Mouse (Mus musculus) heart, embryonic 10.5 days (tissue): ENCODE results near the gene Coro7. TPM values are rescaled to one million over a fixed set of nuclear protein-coding genes. Genes with fewer than 3 reads are reported as not detected.

Experiments used
- DNase-seq: peaks from one replicate; pipeline ENCODE4 v3.0.0-alpha.2; 2017; ENCODE audit warnings: low spot score
- H3K27ac ChIP-seq: fragments of 300-500 bp; sonication (generic); 2 replicates; pipeline ENCODE4 v1.5.1; 2016; ENCODE audit warnings: mild to moderate bottlenecking
- H3K27me3 ChIP-seq: fragments of 300-500 bp; sonication (generic); 2 replicates; pipeline ENCODE4 v1.6.1; 2016; ENCODE audit warnings: mild to moderate bottlenecking; ENCODE audit not compliant: poor library complexity, insufficient read depth, severe bottlenecking
- H3K36me3 ChIP-seq: fragments of 300-500 bp; sonication (generic); 2 replicates; pipeline ENCODE4 v1.6.1; 2016; ENCODE audit warnings: mild to moderate bottlenecking, moderate library complexity
- H3K4me1 ChIP-seq: fragments of 300-500 bp; sonication (generic); 2 replicates; pipeline ENCODE4 v1.6.1; 2016; ENCODE audit warnings: mild to moderate bottlenecking
- H3K4me3 ChIP-seq: fragments of 300-500 bp; sonication (generic); 2 replicates; pipeline ENCODE4 v1.5.1; 2016; ENCODE audit warnings: mild to moderate bottlenecking, moderate library complexity
- H3K9me3 ChIP-seq: fragments of 300-500 bp; sonication (generic); 2 replicates; pipeline ENCODE4 v1.6.1; 2016; ENCODE audit warnings: mild to moderate bottlenecking, moderate library complexity
- WGBS: fragments of 180-500 bp; shearing (Covaris S2); methylation state at CpG from one replicate; pipeline ENCODE4 v1.1.7; 2016; 5-methylcytosine and 5-hydroxymethylcytosine counted together
- polyA plus RNA-seq: library from polyadenylated mRNA; unstranded; fragments of >200 nt; fragmentation: Nextera tagmentation; extraction: Ambion mirVana; gene quantifications from 2 replicates; pipeline ENCODE4 v1.2.1, GENCODE M21; 2016

Coro7 gene
- polyA plus RNA-seq, 1 experiment from 2014 or later, result 22.7 TPM

- H3K4me1 ChIP-seq, result peaks cover 66% of the 10 kb centered on the region
- H3K9me3 ChIP-seq, result no peaks in the 10 kb centered on the region
- no peak for DNase-seq
- H3K27me3 ChIP-seq, result no peaks in the 10 kb centered on the region
- peak overlapping the region; percentile 87 for H3K27ac ChIP-seq
- WGBS, result 19% methylated on average over 3 of the region's 3 CpGs
- peaks cover 4% of the 10 kb centered on the region; the same call in 1 of the 2 replicates for H3K36me3 ChIP-seq
- peak overlapping the region; percentile 69 for H3K4me3 ChIP-seq
Measured at GRCm38 (mm10) chr16:4641119-4641838, 38.3 kb downstream of the Coro7 start.

- no peak for DNase-seq
- H3K27me3 ChIP-seq, result no peaks in the 10 kb centered on the region
- peak overlapping the region; percentile 69 for H3K4me3 ChIP-seq
- peaks cover 67% of the 10 kb centered on the region for H3K4me1 ChIP-seq
- WGBS, result 6% methylated on average over 17 of the region's 17 CpGs
- peak overlapping the region; percentile 87 for H3K27ac ChIP-seq
- peaks cover 4% of the 10 kb centered on the region; the same call in 1 of the 2 replicates for H3K36me3 ChIP-seq
- no peaks in the 10 kb centered on the region for H3K9me3 ChIP-seq
Measured at GRCm38 (mm10) chr16:4640267-4641005, 39.1 kb downstream of the Coro7 start.

DNA sequence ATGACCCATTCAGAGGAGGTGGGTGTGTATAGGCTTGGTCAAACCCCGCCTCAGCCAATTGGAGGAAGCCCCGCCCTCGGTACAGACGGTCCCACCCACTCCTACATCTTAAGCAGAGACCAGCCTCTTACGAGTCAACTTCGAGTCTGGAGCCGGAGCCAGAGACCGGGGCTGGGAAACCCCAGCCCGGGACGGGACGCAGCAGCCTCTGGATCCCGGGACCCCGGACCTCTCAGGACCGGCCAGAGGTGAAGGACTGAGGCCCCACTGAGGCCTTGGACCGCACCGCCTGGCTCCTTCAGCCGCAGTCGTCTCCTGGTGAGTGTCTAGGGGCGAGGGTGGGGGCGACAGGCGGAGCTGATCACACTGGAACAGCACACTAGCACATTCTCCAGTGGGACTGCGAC lies 39.7 kb downstream of the Coro7 start, which contains the start of the genes Vasn and Dnaja3:
Gene Vasn, plus strand, starts transcription at position 111 of the 407 bp plus-strand sequence.
Gene Dnaja3, plus strand, starts transcription at position 159 of the 407 bp plus-strand sequence.
- Histone ChIP-seq H3K9me3 (no peaks in the 10 kb centered on the region), H3K4me3 (peak within 1 kb of the TSS; percentile 69), H3K27ac (peak within 1 kb of the TSS; percentile 87), H3K36me3 (peaks cover 4% of the 10 kb centered on the region; the same call in 1 of the 2 replicates), H3K27me3 (no peaks in the 10 kb centered on the region), H3K4me1 (peaks cover 71% of the 10 kb centered on the region)
- under 1% methylated on average over 22 of the region's 22 CpGs for WGBS
- peak; percentile 97 for DNase-seq

DNA sequence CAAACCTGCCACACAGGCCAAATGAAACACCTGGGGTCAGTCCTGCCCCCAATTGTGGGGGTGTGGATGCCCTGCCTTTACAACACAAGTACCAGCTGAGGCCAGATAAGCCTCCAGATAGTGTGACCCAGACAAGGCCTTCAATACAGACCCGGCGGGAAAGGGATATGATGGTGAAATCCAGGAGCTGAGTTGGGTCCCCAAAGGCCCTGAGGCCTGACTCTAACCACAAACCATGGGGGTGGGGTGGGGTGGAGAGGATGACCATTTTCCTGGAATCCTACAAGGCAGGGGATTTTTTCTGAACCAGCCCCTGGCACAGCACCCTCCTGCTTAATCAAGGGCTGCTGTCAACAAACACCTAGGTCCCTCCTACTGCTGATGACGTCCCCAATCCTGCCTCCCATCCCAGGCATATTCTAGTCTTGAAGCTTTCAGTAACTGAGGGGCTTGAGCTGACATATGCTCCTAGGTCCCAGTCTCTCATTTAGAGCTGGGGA lies 40.6 kb downstream of the Coro7 start:
- H3K27me3 ChIP-seq, result no peaks in the 10 kb centered on the region
- no peak overlapping the region for H3K27ac ChIP-seq
- no peaks in the 10 kb centered on the region for H3K9me3 ChIP-seq
- no peak overlapping the region for H3K4me3 ChIP-seq
- 68% methylated on average over 3 of the region's 3 CpGs for WGBS
- H3K4me1 ChIP-seq, result peaks cover 69% of the 10 kb centered on the region
- peaks cover 11% of the 10 kb centered on the region; the same call in 1 of the 2 replicates for H3K36me3 ChIP-seq
- no peak for DNase-seq

DNA sequence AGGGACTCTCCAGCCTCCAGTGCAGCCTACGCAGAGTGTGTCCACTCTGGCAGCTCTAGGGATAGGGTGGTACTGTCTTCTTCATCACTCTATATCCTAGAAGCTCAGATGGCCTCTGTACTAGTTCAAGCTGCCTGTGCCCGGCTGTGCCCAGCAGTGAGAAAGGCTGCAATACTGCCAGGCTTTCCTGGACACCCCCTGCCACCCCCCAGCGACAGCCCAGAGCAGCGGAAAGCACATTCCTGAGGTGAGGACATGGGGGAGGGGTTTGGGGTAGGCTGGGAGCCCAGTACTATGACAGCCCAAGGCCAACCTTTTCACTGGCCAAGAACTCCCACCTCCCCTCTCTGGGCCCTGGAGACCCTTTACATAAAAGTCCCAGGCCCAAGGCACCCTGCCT lies 43.8 kb downstream of the Coro7 start:
- no peaks in the 10 kb centered on the region for H3K9me3 ChIP-seq
- WGBS, result 67% methylated on average over 4 of the region's 4 CpGs
- no peak for DNase-seq
- H3K27me3 ChIP-seq, result no peaks in the 10 kb centered on the region
- peaks cover 40% of the 10 kb centered on the region for H3K4me1 ChIP-seq
- H3K36me3 ChIP-seq, result peaks cover 33% of the 10 kb centered on the region
- H3K27ac ChIP-seq, result peak overlapping the region; percentile 59; the same call in 1 of the 2 replicates
- no peak overlapping the region for H3K4me3 ChIP-seq

GRCm38 (mm10) chr16:4634681-4635080 lies 44.9 kb downstream of the Coro7 start:
- peaks cover 36% of the 10 kb centered on the region for H3K4me1 ChIP-seq
- H3K9me3 ChIP-seq, result no peaks in the 10 kb centered on the region
- peak overlapping the region; percentile 66 for H3K27ac ChIP-seq
- peaks cover 33% of the 10 kb centered on the region for H3K36me3 ChIP-seq
- no peak for DNase-seq
- no peaks in the 10 kb centered on the region for H3K27me3 ChIP-seq
- H3K4me3 ChIP-seq, result no peak overlapping the region
- WGBS, result 66% methylated on average over 9 of the region's 9 CpGs

DNA sequence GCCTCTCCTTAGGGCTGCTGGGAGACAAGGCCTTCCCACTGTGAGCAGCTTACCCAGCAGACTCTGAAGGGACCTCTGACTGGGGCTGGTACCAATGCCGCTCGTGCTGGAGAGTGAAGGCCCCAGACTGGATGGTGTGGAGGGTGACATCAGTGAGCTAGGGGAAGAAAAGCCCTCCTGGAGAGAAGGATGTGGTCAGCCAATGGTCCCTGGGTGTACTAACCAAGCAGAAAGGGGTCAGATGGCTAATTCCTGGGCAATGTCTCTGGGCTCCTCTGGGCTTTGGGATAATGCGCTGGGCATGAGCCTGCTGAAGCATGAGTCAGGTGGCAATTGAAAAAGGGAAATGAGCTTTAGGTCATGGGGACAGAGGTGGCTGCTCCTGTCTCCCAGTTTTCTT lies 45.9 kb downstream of the Coro7 start:
- Histone ChIP-seq H3K27me3 (no peaks in the 10 kb centered on the region), H3K4me3 (no peak overlapping the region), H3K4me1 (peaks cover 27% of the 10 kb centered on the region), H3K36me3 (peaks cover 33% of the 10 kb centered on the region), H3K9me3 (no peaks in the 10 kb centered on the region), H3K27ac (no peak overlapping the region)
- no peak for DNase-seq
- WGBS, result 90% methylated on average over 3 of the region's 3 CpGs

- Histone ChIP-seq H3K4me1 (peaks cover 31% of the 10 kb centered on the region), H3K36me3 (peaks cover 38% of the 10 kb centered on the region), H3K9me3 (no peaks in the 10 kb centered on the region), H3K27ac (0 out of 2 replicates have a peak overlapping the region, but pooled peaks have one; percentile 9), H3K27me3 (no peaks in the 10 kb centered on the region), H3K4me3 (no peak overlapping the region)
- DNase-seq, result no peak
- WGBS, result 44% methylated on average over 7 of the region's 7 CpGs
Measured at GRCm38 (mm10) chr16:4632050-4632449, 47.5 kb downstream of the Coro7 start.

- DNase-seq, result peak; percentile 90
- no peak overlapping the region; the same call in 1 of the 2 replicates for H3K27ac ChIP-seq
- H3K9me3 ChIP-seq, result no peaks in the 10 kb centered on the region
- H3K4me1 ChIP-seq, result peaks cover 21% of the 10 kb centered on the region
- WGBS, result 17% methylated on average over 6 of the region's 6 CpGs
- H3K36me3 ChIP-seq, result peaks cover 41% of the 10 kb centered on the region
- no peaks in the 10 kb centered on the region for H3K27me3 ChIP-seq
- no peak overlapping the region for H3K4me3 ChIP-seq
Measured at GRCm38 (mm10) chr16:4629950-4630349, 49.6 kb downstream of the Coro7 start.

- no peaks in the 10 kb centered on the region for H3K27me3 ChIP-seq
- no peak for DNase-seq
- H3K9me3 ChIP-seq, result no peaks in the 10 kb centered on the region
- peaks cover 32% of the 10 kb centered on the region for H3K36me3 ChIP-seq
- no peak overlapping the region for H3K27ac ChIP-seq
- peaks cover 16% of the 10 kb centered on the region for H3K4me1 ChIP-seq
- H3K4me3 ChIP-seq, result no peak overlapping the region
- 93% methylated on average over 9 of the region's 9 CpGs for WGBS
Measured at GRCm38 (mm10) chr16:4628898-4629419, 50.6 kb downstream of the Coro7 start.

DNA sequence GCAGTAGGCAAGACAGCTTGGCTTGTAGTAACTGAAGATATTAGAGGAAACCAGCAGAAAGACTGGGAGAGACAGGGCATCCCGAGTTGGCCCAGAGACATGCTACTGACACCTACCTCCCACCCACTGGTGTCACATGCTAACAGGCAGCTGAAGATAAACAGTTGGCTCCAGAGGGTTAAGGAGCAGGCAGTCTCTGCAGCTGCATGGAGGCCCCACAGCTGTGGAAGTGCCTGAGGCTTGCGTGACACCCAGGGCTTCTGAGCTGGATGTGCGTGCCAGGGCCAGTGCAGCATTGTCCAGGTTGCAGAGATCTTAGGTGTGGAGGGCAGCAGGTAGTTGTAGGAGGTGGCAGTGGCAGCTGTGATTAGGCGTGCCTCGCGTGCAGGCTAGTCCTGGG lies 52.5 kb downstream of the Coro7 start:
- peaks cover 17% of the 10 kb centered on the region for H3K36me3 ChIP-seq
- no peaks in the 10 kb centered on the region for H3K27me3 ChIP-seq
- no peaks in the 10 kb centered on the region for H3K9me3 ChIP-seq
- H3K27ac ChIP-seq, result peak overlapping the region; percentile 39; the same call in 1 of the 2 replicates
- DNase-seq, result no peak
- 68% methylated on average over 6 of the region's 6 CpGs for WGBS
- H3K4me3 ChIP-seq, result no peak overlapping the region
- peaks cover 27% of the 10 kb centered on the region for H3K4me1 ChIP-seq

GRCm38 (mm10) chr16:4624481-4625110 lies 55.0 kb downstream of the Coro7 start, which contains the start of gene Pam16:
Gene Pam16 (minus strand): TSS chr16:4624988.
- Histone ChIP-seq H3K27ac (peak within 1 kb of the TSS; percentile 93), H3K9me3 (no peaks in the 10 kb centered on the region), H3K4me3 (peak within 1 kb of the TSS; percentile 87), H3K27me3 (no peaks in the 10 kb centered on the region), H3K36me3 (peaks cover 10% of the 10 kb centered on the region), H3K4me1 (peaks cover 29% of the 10 kb centered on the region)
- WGBS, result under 1% methylated on average over 56 of the region's 56 CpGs
- peak; percentile 97 for DNase-seq
